Mouse (Mus musculus) CD4-positive helper T cell, adult 2 months (primary cell): ENCODE measurements around the gene Gm7697.
"Not testable (repeated sequence)": the region's sequence is repeated elsewhere in the genome, so short reads cannot be mapped to it uniquely, and the experiment has no call there.

Experiments used
- DNase-seq: peaks from one replicate; pipeline ENCODE4 v3.0.0-alpha.2; 2012; ENCODE audit warnings: low read depth, missing footprints, low spot score

Gm7697 gene

GRCm38 (mm10) chr8:69522876-69523275 lies at the start of gene Gm7697:
TSS of gene Gm7697 (minus strand) at chr8:69522976.
- not testable (repeated sequence) for DNase-seq

- not testable (repeated sequence) for DNase-seq
Measured at GRCm38 (mm10) chr8:69551249-69551648, 28.5 kb upstream of the Gm7697 start.

GRCm38 (mm10) chr8:69549556-69549955 lies 26.8 kb upstream of the Gm7697 start:
- not testable (repeated sequence) for DNase-seq

- DNase-seq = not testable (repeated sequence)
Measured at GRCm38 (mm10) chr8:69548114-69548513, 25.3 kb upstream of the Gm7697 start.

GRCm38 (mm10) chr8:69547208-69547607 lies 24.4 kb upstream of the Gm7697 start:
- not testable (repeated sequence) for DNase-seq

- DNase-seq = not testable (repeated sequence)
Measured at GRCm38 (mm10) chr8:69545020-69545419, 22.2 kb upstream of the Gm7697 start.

GRCm38 (mm10) chr8:69544511-69544910 lies 21.7 kb upstream of the Gm7697 start:
- DNase-seq = not testable (repeated sequence)

- not testable (repeated sequence) for DNase-seq
Measured at GRCm38 (mm10) chr8:69543984-69544383, 21.2 kb upstream of the Gm7697 start.

- DNase-seq = not testable (repeated sequence)
Measured at GRCm38 (mm10) chr8:69540764-69541163, 18.0 kb upstream of the Gm7697 start.

- DNase-seq = not testable (repeated sequence)
Measured at GRCm38 (mm10) chr8:69540331-69540730, 17.6 kb upstream of the Gm7697 start.

GRCm38 (mm10) chr8:69474946-69475345 lies 47.8 kb downstream of the Gm7697 start:
- DNase-seq = not testable (repeated sequence)

GRCm38 (mm10) chr8:69453465-69453864 lies 69.3 kb downstream of the Gm7697 start, which contains the start of gene Gm9495:
TSS of gene Gm9495 (minus strand) at chr8:69453565.
- DNase-seq = not testable (repeated sequence)
